Mouse (Mus musculus): ENCODE measurements around the gene Cnot10. TPM values are rescaled to one million over a fixed set of nuclear protein-coding genes. Genes with fewer than 3 reads are reported as not detected.

Cnot10 gene
- total RNA-seq (2021): 10 to 100 TPM; 17.1 TPM
- long read RNA-seq, experiment 1, transcript Cnot10-201 (20 exons, 2,853 nt): major isoform, 12 of 22 reads
- long read RNA-seq, experiment 1, partial matches to known transcripts: 1 of 22 reads
- long read RNA-seq, experiment 1, other reads (novel, unspliced or antisense): 8 of 22 reads
- long read RNA-seq, experiment 2, transcript Cnot10-201 (20 exons, 2,853 nt): major isoform, 12 of 28 reads
- long read RNA-seq, experiment 2, partial matches to known transcripts: 1 of 28 reads
- long read RNA-seq, experiment 2, other reads (novel, unspliced or antisense): 15 of 28 reads

GRCm38 (mm10) chr9:114639839-114640646 is at the start of gene Cnot10:
TSS of gene Cnot10 (minus strand) at chr9:114640184.
- Histone ChIP-seq H3K4me3 (peak within 1 kb of the TSS; percentile 88), H3K27ac (peak within 1 kb of the TSS; percentile 91)
- peak; percentile 99 for DNase-seq
- intact Hi-C loops (cut with DNase I): loop anchor here (2.0 kb wide), 1 partner anchor 49 kb away; the partner anchor contains the start of gene Dync1li1
- peak; percentile 52 for TF ChIP-seq CTCF (IDR thresholded peaks at IDR 0.05)

- DNase-seq: no peak
- Histone ChIP-seq H3K27ac (peak overlapping the region; percentile 95), H3K4me3 (peak overlapping the region; percentile 88)
- no peak for TF ChIP-seq CTCF (IDR thresholded peaks at IDR 0.05)
- intact Hi-C loops (cut with DNase I): loop anchor here (2.0 to 5.0 kb wide), 3 partner anchors 40 to 48 kb away; partner anchors contain the start of genes Cmtm6 and Cnot10
These were observed 49.0 kb upstream of the Cnot10 start for GRCm38 (mm10) chr9:114688953-114689407.

DNA sequence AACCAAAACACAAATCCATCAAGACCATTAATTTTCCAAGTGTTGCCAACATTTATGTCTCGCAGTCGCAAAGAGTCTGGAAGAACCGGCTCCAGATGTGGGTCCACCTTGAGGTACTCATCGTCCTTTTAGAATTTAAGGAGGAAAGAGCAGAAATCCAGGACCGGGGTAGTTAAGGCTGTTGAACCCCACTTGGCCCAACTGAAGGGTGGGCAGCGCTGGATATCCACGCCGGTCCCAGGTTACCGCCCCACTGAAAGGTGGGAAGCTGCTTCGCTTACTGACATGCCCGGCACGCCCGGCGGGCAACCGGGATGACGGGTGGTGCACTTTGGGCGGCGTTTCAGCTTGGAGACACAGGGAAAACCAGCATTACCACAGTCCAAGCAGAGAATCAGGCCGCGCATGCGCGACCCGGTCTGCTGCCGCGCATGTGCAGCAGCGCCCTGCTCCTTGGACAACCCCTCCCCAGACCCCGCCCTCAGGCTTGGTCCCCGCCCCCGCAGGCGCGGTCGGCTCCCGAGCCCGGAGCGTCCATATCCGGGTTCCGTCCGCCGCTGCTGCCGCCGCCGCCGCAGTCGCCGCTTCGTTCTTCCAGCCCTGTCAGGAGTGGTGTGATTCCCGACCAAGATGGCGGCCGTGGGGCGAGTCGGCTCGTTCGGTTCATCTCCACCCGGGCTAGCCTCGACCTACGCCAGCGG is 48.4 kb upstream of the Cnot10 start, which contains the start of gene Dync1li1:
Gene Dync1li1 (plus strand): TSS at position 539 of the 701 bp plus-strand sequence.
- DNase-seq: peak; percentile 99
- H3K27ac ChIP-seq: peak within 1 kb of the TSS; percentile 95
- peak within 1 kb of the TSS; percentile 88 for H3K4me3 ChIP-seq
- no peak for TF ChIP-seq CTCF (IDR thresholded peaks at IDR 0.05)
- intact Hi-C loops (cut with DNase I): loop anchor here (2.0 to 5.0 kb wide), 3 partner anchors 40 to 48 kb away; partner anchors contain the start of genes Cmtm6 and Cnot10

DNA sequence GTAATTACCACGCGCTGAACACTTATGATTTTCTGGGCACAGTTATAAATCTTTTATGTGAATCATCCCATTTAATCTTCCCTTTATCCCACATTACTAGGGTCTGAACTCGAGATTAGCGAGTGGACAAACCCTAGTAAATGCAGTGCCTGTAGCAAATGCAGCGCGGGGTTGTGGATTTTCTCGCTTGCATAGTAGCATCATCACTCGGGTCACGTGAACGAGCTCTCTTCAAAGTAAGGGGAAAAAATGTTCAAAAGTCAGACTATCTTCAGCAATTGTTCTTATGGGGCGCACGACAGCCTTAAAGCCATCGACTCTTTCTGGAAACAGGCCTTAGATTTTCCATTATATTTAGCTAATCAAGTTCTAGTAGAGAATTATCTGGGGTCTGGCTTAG is 47.7 kb upstream of the Cnot10 start:
- TF ChIP-seq CTCF (IDR thresholded peaks at IDR 0.05): no peak

DNA sequence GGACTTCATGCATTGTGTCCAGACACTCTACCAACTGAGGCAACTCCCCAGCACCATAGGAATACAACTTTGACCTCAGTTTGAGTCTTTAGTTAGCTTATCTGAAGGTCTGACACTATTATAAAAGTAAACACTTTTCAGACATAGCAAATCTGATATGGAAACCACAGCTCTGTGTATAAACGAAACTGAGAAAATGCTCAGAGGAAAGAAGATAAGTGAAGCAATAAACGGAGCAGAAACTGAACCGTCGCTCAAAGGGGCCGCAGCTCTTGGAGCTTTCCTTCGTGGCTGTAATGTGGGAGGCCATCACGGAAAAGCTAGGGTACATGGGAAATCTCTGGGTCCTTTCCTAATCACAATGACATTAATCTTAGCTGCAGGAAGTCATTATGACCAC is 46.3 kb upstream of the Cnot10 start:
- DNase-seq: no peak
- intact Hi-C loops (cut with DNase I): loop anchor here (5.0 kb wide), 1 partner anchor 46 kb away; the partner anchor contains the start of gene Cmtm6
- TF ChIP-seq CTCF (IDR thresholded peaks at IDR 0.05): no peak
- Histone ChIP-seq H3K4me3 (no peak overlapping the region), H3K27ac (no peak overlapping the region)

More for the DNA sequence above, 47.7 kb upstream of the Cnot10 start:
- DNase-seq: no peak
- intact Hi-C loops (cut with DNase I): loop anchor here (2.0 to 5.0 kb wide), 3 partner anchors 39 to 47 kb away; partner anchors contain the start of genes Cmtm6 and Cnot10
- H3K4me3 ChIP-seq: peak overlapping the region; percentile 88
- peak overlapping the region; percentile 95 for H3K27ac ChIP-seq

DNA sequence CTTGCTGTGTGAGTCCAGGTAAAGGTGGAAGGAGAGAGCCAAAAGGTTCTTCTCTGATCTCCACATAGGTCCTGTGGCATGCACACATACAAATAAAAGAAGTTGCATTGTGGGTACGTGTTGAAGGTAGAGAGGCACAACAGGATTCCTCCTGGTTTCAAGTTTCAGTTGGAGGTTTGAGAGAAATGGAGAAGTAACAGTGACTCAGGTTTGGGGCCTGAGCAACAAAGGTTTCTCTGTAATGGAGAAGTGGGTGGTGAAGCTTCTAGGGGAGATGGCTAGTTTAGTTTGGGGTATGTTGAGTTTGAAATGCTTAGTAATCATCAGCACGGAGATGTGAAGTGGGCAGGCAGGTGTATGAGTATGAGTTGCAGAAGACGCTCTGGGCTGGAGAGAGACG is 42.2 kb upstream of the Cnot10 start:
- intact Hi-C loops (cut with DNase I): no loop called here

GRCm38 (mm10) chr9:114680531-114680930 is 40.5 kb upstream of the Cnot10 start:
- Histone ChIP-seq H3K27ac (no peak overlapping the region), H3K4me3 (no peak overlapping the region)
- intact Hi-C loops (cut with DNase I): no loop called here
- DNase-seq: no peak
- no peak for TF ChIP-seq CTCF (IDR thresholded peaks at IDR 0.05)

More for the DNA sequence above, 42.2 kb upstream of the Cnot10 start:
- no peak for TF ChIP-seq CTCF (IDR thresholded peaks at IDR 0.05)
- H3K27ac ChIP-seq: no peak overlapping the region
- H3K4me3 ChIP-seq: no peak overlapping the region
- no peak for DNase-seq

DNA sequence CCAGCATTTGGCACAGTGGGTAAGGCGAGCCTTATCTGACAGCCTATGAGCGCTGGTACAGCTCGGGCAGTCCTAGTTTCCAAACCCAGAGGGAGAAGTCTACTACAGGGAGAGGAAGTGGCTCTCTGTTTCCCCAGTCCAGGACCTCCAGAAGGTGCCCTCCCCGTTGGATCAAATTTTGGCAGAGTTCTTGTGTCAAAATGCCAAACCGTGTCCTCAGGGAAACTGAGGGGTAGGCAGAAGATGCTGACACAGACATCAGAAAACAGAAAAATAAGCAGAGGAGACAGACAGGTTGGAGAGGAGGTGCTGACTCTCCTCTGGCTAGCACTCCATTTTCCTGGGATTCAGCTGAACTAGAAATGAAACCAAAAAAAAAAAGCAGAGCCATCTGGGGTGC is 40.0 kb upstream of the Cnot10 start:
- no peak for DNase-seq
- intact Hi-C loops (cut with DNase I): no loop called here
- Histone ChIP-seq H3K4me3 (no peak overlapping the region), H3K27ac (no peak overlapping the region)
- TF ChIP-seq CTCF (IDR thresholded peaks at IDR 0.05): no peak

GRCm38 (mm10) chr9:114678576-114678975 is 38.6 kb upstream of the Cnot10 start:
- no peak for DNase-seq
- Histone ChIP-seq H3K27ac (no peak overlapping the region), H3K4me3 (no peak overlapping the region)
- no peak for TF ChIP-seq CTCF (IDR thresholded peaks at IDR 0.05)
- intact Hi-C loops (cut with DNase I): no loop called here

- Histone ChIP-seq H3K27ac (no peak overlapping the region), H3K4me3 (peak overlapping the region; percentile 70)
- DNase-seq: no peak
- TF ChIP-seq CTCF (IDR thresholded peaks at IDR 0.05): no peak
- intact Hi-C loops (cut with DNase I): no loop called here
These were observed 33.6 kb upstream of the Cnot10 start for GRCm38 (mm10) chr9:114673626-114674025.

DNA sequence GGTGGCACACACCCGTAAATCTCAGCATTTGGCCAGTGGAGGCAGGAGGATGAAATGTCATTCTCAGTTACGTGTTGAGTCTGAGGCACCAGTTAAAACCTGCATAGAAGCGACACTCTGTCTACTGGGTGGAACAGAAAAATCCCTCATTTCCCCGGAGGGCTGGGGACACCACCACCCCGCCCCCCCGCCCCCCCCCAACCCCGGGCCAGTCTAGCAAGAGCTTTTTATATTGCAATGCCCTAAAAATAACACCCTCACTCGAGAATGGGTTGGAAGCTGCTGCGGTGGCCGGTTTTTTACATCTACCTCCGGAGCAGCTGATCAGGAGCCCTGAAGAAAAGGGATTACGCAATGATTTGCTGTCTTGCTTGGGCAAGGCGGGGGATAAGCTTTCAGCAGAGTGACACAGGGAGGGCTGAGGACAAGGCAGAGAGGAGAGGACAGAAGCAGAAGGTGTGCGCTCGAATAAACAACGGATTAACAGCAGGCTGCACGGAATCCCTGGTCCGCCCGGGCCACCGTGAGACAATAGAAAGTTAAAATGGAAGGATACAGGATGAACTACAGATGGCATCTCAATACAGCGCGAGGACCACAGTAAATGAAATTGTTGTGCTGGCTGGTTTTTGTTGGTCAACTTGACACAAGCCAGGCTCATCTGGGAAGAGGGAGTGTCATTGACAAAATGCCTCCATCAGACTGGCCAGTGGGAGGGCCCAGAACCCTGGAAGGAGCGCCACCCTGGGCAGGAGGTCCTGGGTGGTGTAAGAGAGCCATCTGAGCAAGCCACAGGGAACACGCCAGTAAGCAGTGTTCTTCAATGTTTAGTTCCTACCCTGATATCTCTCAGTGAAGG is 32.9 kb upstream of the Cnot10 start:
- intact Hi-C loops (cut with DNase I): no loop called here
- Histone ChIP-seq H3K27ac (peak overlapping the region; percentile 76), H3K4me3 (peak overlapping the region; percentile 70)
- TF ChIP-seq CTCF (IDR thresholded peaks at IDR 0.05): no peak
- peak; percentile 39 for DNase-seq

All from gastrocnemius, adult 2 months (tissue).